ENCODE assay signal across 9 mouse cellular contexts in the genomic region with DNA sequence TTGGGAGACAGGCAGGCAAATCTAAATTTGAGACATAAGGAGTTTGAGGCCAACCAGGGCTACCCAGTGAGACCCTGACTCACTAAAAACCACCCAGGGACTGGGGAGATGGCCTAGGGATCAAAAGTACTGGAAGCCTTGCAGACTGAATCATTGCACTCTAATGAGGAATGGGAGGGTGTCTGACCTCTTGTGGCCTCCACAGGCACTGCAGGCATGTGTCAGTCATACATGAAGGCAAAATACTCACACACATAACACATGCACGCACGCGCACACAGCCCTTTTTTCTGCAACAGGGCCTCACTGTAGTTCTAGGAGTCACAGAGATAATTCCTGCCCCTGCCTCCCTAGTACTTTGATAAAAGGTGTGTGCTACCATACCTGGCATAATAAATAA. TPM values are rescaled to one million over a fixed set of nuclear protein-coding genes. Genes with fewer than 3 reads are reported as not detected.
DNase-seq lines count a peak whose midpoint lies in the region; ATAC-seq and TF ChIP-seq lines count a peak whose summit lies in the region.
"Had no signal": no experiment of that assay in that cellular context is flagged by ENCODE, and none has a peak within 500 bp of the region (broad histone marks: within the 10 kb centered on the region; RNA-seq: fewer than 3 reads in every experiment).

No protein-coding gene starts in this region.

- no peaks in the 10 kb centered on the region; the same call in 1 of the 2 replicates for H3K27me3 ChIP-seq in liver, adult 2 months (ENCODE audit: control insufficient read depth, insufficient read depth, low read length)
- peaks cover 1% of the 10 kb centered on the region; the same call in 1 of the 2 replicates for H3K27me3 ChIP-seq in liver, embryonic 11.5 days (replicated peaks; ENCODE audit: control insufficient read depth, insufficient read depth, low read length)
- no peaks in the 10 kb centered on the region for H3K27me3 ChIP-seq in small intestine, adult 2 months (ENCODE audit: control insufficient read depth, insufficient read depth, low read length)

- no peak overlapping the region for H3K4me3 ChIP-seq in liver, adult 2 months (ENCODE audit: insufficient read depth, low read depth, low read length)
- H3K4me3 ChIP-seq in liver, embryonic 11.5 days (ENCODE audit: low read depth, low read length) = no peak overlapping the region
- H3K4me3 ChIP-seq in bone marrow, adult 2 months (replicated peaks; ENCODE audit: control insufficient read depth, low read depth, low read length) = no peak overlapping the region
- no peak overlapping the region for H3K4me3 ChIP-seq in small intestine, adult 2 months (ENCODE audit: low read depth, low read length)

- ATAC-seq in liver, embryonic 11.5 days (replicated peaks; ENCODE audit: low FRiP score) = no peak

- H3K27ac ChIP-seq in liver, adult 2 months (replicated peaks; ENCODE audit: insufficient read depth, low read depth, low read length) = no peak overlapping the region
- H3K27ac ChIP-seq in liver, embryonic 11.5 days (ENCODE audit: low read depth, low read length) = no peak overlapping the region
- H3K27ac ChIP-seq in bone marrow, adult 2 months (ENCODE audit: control insufficient read depth, insufficient read depth, low read depth, low read length, poor library complexity) = no peak overlapping the region
- no peak overlapping the region for H3K27ac ChIP-seq in small intestine, adult 2 months (ENCODE audit: insufficient read depth, low read depth, low read length)

- no peak overlapping the region for H3K9ac ChIP-seq in liver, adult 2 months (ENCODE audit: low read depth, low read length)
- H3K9ac ChIP-seq in liver, embryonic 11.5 days (ENCODE audit: low read depth, low read length) = no peak overlapping the region

- peak; percentile 28 to 33 for DNase-seq in cerebellum, postnatal 36 days
- DNase-seq in cerebellum, adult 11 months = no peak
- DNase-seq in liver, adult 2 months (ENCODE audit: extremely low read depth, low read depth, low spot score) = peak; percentile 28
- no peak for DNase-seq in liver, embryonic 11.5 days (ENCODE audit: low spot score)
- peak; percentile 79 to 82 for DNase-seq in kidney, postnatal 4 days
- no peak for DNase-seq in ovary, postnatal 36 days (ENCODE audit: low spot score)

- no peaks in the 10 kb centered on the region for H3K9me3 ChIP-seq in liver, embryonic 11.5 days (ENCODE audit: control insufficient read depth, low read length)

- no peaks in the 10 kb centered on the region for H3K79me2 ChIP-seq in liver, adult 2 months (ENCODE audit: control insufficient read depth, insufficient read depth, low read length)

- no peaks in the 10 kb centered on the region for H3K36me3 ChIP-seq in liver, adult 2 months (ENCODE audit: control insufficient read depth, insufficient read depth, low read length)
- peaks cover 25% of the 10 kb centered on the region for H3K36me3 ChIP-seq in liver, embryonic 11.5 days (ENCODE audit: control insufficient read depth, insufficient read depth, low read length)
- peaks cover 13% of the 10 kb centered on the region; the same call in 1 of the 2 replicates for H3K36me3 ChIP-seq in small intestine, adult 2 months (ENCODE audit: control insufficient read depth, insufficient read depth, low read length)

- peak; percentile 80 for TF ChIP-seq CTCF in liver, adult 2 months (IDR thresholded peaks at IDR 0.05; ENCODE audit: low read depth, low read length)
- TF ChIP-seq CTCF in bone marrow, adult 2 months (IDR thresholded peaks at IDR 0.05; ENCODE audit: control insufficient read depth, insufficient read depth, low read length) = peak; percentile 83
- peak; percentile 74; the same call in 1 of the 2 replicates for TF ChIP-seq CTCF in small intestine, adult 2 months (IDR thresholded peaks at IDR 0.05; ENCODE audit: extremely low read depth, insufficient read length, insufficient replicate concordance, low read depth, low read length)

- TF ChIP-seq POLR2A in liver, adult 2 months (IDR thresholded peaks at IDR 0.05; ENCODE audit: extremely low read depth, insufficient read depth, low read length) = no peak
- no peak for TF ChIP-seq POLR2A in bone marrow, adult 2 months (IDR thresholded peaks at IDR 0.05; ENCODE audit: borderline replicate concordance, control insufficient read depth, low read depth, low read length)
- TF ChIP-seq POLR2A in small intestine, adult 2 months (IDR thresholded peaks at IDR 0.05; ENCODE audit: low read depth, low read length) = no peak

- no peak overlapping the region for H3K4me2 ChIP-seq in liver, embryonic 11.5 days

- WGBS in liver, adult 2 months = 94% methylated on average over 3 of the region's 3 CpGs
- 68% methylated on average over 3 of the region's 3 CpGs for WGBS in liver, embryonic 11.5 days
- 79% methylated on average over 3 of the region's 3 CpGs for WGBS in bone marrow, adult 2 months
- 86% methylated on average over 3 of the region's 3 CpGs for WGBS in small intestine, adult 2 months

- no peaks in the 10 kb centered on the region for H3K4me1 ChIP-seq in liver, adult 2 months (ENCODE audit: control insufficient read depth, insufficient read depth, low read length)
- peaks cover 11% of the 10 kb centered on the region for H3K4me1 ChIP-seq in liver, embryonic 11.5 days (replicated peaks; ENCODE audit: control insufficient read depth, insufficient read depth, low read length)
- H3K4me1 ChIP-seq in bone marrow, adult 2 months (ENCODE audit: control insufficient read depth, insufficient read depth, low read length) = no peaks in the 10 kb centered on the region
- H3K4me1 ChIP-seq in small intestine, adult 2 months (ENCODE audit: control insufficient read depth, insufficient read depth, insufficient read length, low read length) = peaks cover 2% of the 10 kb centered on the region; the same call in 1 of the 2 replicates

RNA-seq across cellular contexts. Expression of gene Dnajc5g, which starts 24.7 kb away (rescaled TPM):
- total RNA-seq in liver, adult 2 months (2014; rRNA removed) = not detected in 2 replicates
- polyA plus RNA-seq in liver, adult 2 months (2012; rRNA removed) = not detected in 2 replicates
- not detected in 2 replicates for polyA plus RNA-seq in liver, embryonic 11.5 days (2014; fragmentation: Nextera tagmentation; extraction: Ambion mirVana)
- polyA plus RNA-seq in bone marrow, adult 2 months (2011; ENCODE audit: insufficient read depth, insufficient read length, low replicate concordance, missing spikeins) = not detected in 2 replicates
- polyA plus RNA-seq in small intestine, adult 2 months (2012; rRNA removed) = not detected in 2 replicates
- polyA plus RNA-seq: heart, embryonic 16.5 days had no signal

RNA-seq across cellular contexts. Expression of gene Slc30a3, which starts 26.7 kb away (rescaled TPM):
- 0.37 and 0.60 TPM in 2 replicates for total RNA-seq in liver, adult 2 months (2014; rRNA removed)
- polyA plus RNA-seq in liver, adult 2 months (2012; rRNA removed) = 0.37 and 0.97 TPM in 2 replicates
- 1.1 and 1.4 TPM in 2 replicates for polyA plus RNA-seq in liver, embryonic 11.5 days (2014; fragmentation: Nextera tagmentation; extraction: Ambion mirVana)
- not detected in 2 replicates for polyA plus RNA-seq in bone marrow, adult 2 months (2011; ENCODE audit: insufficient read depth, insufficient read length, low replicate concordance, missing spikeins)
- 0.15 and 0.17 TPM in 2 replicates for polyA plus RNA-seq in small intestine, adult 2 months (2012; rRNA removed)

RNA-seq across cellular contexts. Expression of gene Cad, which starts 26.8 kb away (rescaled TPM):
- total RNA-seq in liver, adult 2 months (2014; rRNA removed) = 10.7 and 11.8 TPM in 2 replicates
- polyA plus RNA-seq in liver, adult 2 months (2012; rRNA removed) = 8.4 and 12.7 TPM in 2 replicates
- 65.0 and 66.0 TPM in 2 replicates for polyA plus RNA-seq in liver, embryonic 11.5 days (2014; fragmentation: Nextera tagmentation; extraction: Ambion mirVana)
- 9.7 and 21.8 TPM in 2 replicates for polyA plus RNA-seq in bone marrow, adult 2 months (2011; ENCODE audit: insufficient read depth, insufficient read length, low replicate concordance, missing spikeins)
- 15.4 and 17.5 TPM in 2 replicates for polyA plus RNA-seq in small intestine, adult 2 months (2012; rRNA removed)

RNA-seq across cellular contexts. Expression of gene Slc5a6, which starts 32.7 kb away (rescaled TPM):
- total RNA-seq in liver, adult 2 months (2014; rRNA removed) = 6.1 and 6.7 TPM in 2 replicates
- 15.5 and 16.2 TPM in 2 replicates for polyA plus RNA-seq in liver, adult 2 months (2012; rRNA removed)
- 9.3 and 10.3 TPM in 2 replicates for polyA plus RNA-seq in liver, embryonic 11.5 days (2014; fragmentation: Nextera tagmentation; extraction: Ambion mirVana)
- 1.6 and 3.6 TPM in 2 replicates for polyA plus RNA-seq in bone marrow, adult 2 months (2011; ENCODE audit: insufficient read depth, insufficient read length, low replicate concordance, missing spikeins)
- polyA plus RNA-seq in small intestine, adult 2 months (2012; rRNA removed) = 14.5 and 75.0 TPM in 2 replicates

RNA-seq across cellular contexts. Expression of gene Atraid, which starts 33.3 kb away (rescaled TPM):
- 172 and 185 TPM in 2 replicates for total RNA-seq in liver, adult 2 months (2014; rRNA removed)
- polyA plus RNA-seq in liver, adult 2 months (2012; rRNA removed) = 160 TPM in 2 replicates
- 68.5 and 72.4 TPM in 2 replicates for polyA plus RNA-seq in liver, embryonic 11.5 days (2014; fragmentation: Nextera tagmentation; extraction: Ambion mirVana)
- polyA plus RNA-seq in bone marrow, adult 2 months (2011; ENCODE audit: insufficient read depth, insufficient read length, low replicate concordance, missing spikeins) = 53.2 and 95.6 TPM in 2 replicates
- 29.3 and 51.4 TPM in 2 replicates for polyA plus RNA-seq in small intestine, adult 2 months (2012; rRNA removed)

Comparison
In these comparisons a context has a peak if more than half of its experiments do, and no peak if none do; other contexts are left out.
1. DNase-seq: peak in cerebellum, postnatal 36 days (2 of 2), liver, adult 2 months (single experiment) and kidney, postnatal 4 days (2 of 2); none in cerebellum, adult 11 months (single experiment), liver, embryonic 11.5 days (single experiment) and ovary, postnatal 36 days (single experiment).
2. Peak in every context shown above with its lines, with median percentiles within 50 percentile points of each other: CTCF ChIP-seq.